Mouse (Mus musculus) forebrain, postnatal 0 days (tissue): ENCODE results near the gene Frmd4b. TPM values are rescaled to one million over a fixed set of nuclear protein-coding genes. Genes with fewer than 3 reads are reported as not detected.
"Not testable (repeated sequence)": the region's sequence is repeated elsewhere in the genome, so short reads cannot be mapped to it uniquely, and the experiment has no call there.

Source experiments
- ATAC-seq: fragments of 200-750 bp; cut with Nextera tagmentation; 2 replicates; pipeline ENCODE4 v1.8.0; 2017; ENCODE audit warnings: mild to moderate bottlenecking, moderate library complexity
- DNase-seq: peaks from one replicate; pipeline ENCODE4 v3.0.0-alpha.2; 2015
- H3K27ac ChIP-seq: fragments of 300-500 bp; sonication (generic); 2 replicates; pipeline ENCODE4 v1.5.1; 2014; ENCODE audit warnings: low read depth, mild to moderate bottlenecking, antibody characterized with exemption, low read length, moderate library complexity, mixed read lengths
- H3K27me3 ChIP-seq: fragments of 300-500 bp; sonication (generic); 2 replicates; pipeline ENCODE4 v1.6.1; 2014; ENCODE audit warnings: mild to moderate bottlenecking, low read length, mixed read lengths; ENCODE audit not compliant: insufficient read depth
- H3K36me3 ChIP-seq: fragments of 300-500 bp; sonication (generic); 2 replicates; pipeline ENCODE4 v1.6.1; 2014; ENCODE audit warnings: mild to moderate bottlenecking, moderate library complexity; ENCODE audit not compliant: insufficient read depth
- H3K4me1 ChIP-seq: fragments of 300-500 bp; sonication (generic); 2 replicates; pipeline ENCODE4 v1.6.1; 2014; ENCODE audit warnings: antibody characterized with exemption; ENCODE audit not compliant: insufficient read depth
- H3K4me2 ChIP-seq: fragments of 300-500 bp; sonication (generic); 2 replicates; pipeline ENCODE4 v1.6.1; 2014; ENCODE audit warnings: low read depth, mild to moderate bottlenecking, moderate library complexity
- H3K4me3 ChIP-seq: fragments of 300-500 bp; sonication (generic); 2 replicates; pipeline ENCODE4 v1.5.1; 2014; ENCODE audit warnings: low read depth, low read length, mixed read lengths
- H3K9ac ChIP-seq: fragments of 300-500 bp; sonication (generic); 2 replicates; pipeline ENCODE4 v1.6.1; 2014; ENCODE audit warnings: mild to moderate bottlenecking
- H3K9me3 ChIP-seq: fragments of 300-500 bp; sonication (generic); 2 replicates; pipeline ENCODE4 v1.6.1; 2016; ENCODE audit warnings: low read length
- CTCF ChIP-seq: sonication (generic); IDR thresholded peaks from 2 replicates; pipeline ENCODE4 v1.5.1; 2016; ENCODE audit warnings: antibody characterized with exemption, control low read depth, low read depth
- WGBS: fragments of 180-500 bp; shearing (Covaris S2); extraction: QIAGEN DNeasy Blood & Tissue Kit; methylation state at CpG from one replicate; pipeline ENCODE4 v1.1.7; 2014; 5-methylcytosine and 5-hydroxymethylcytosine counted together
- polyA plus RNA-seq: library from polyadenylated mRNA; unstranded; fragments of >200 nt; fragmentation: Nextera tagmentation; extraction: Ambion mirVana; gene quantifications from 2 replicates; pipeline ENCODE4 v1.2.1, GENCODE M21; 2015
- total RNA-seq: library from RNA; depleted of rRNA; stranded (reverse); fragments of >200 nt; gene quantifications from 2 replicates; pipeline ENCODE4 v1.2.3, GENCODE M21; 2014

The Frmd4b gene
- total and polyA plus RNA-seq, 2 experiments from 2014 or later, result 17.0 to 43.7 TPM

- no peaks in the 10 kb centered on the region for H3K9me3 ChIP-seq
- DNase-seq (no peak), ATAC-seq (no peak)
- 88% methylated on average over 6 of the region's 6 CpGs for WGBS
- H3K4me1 ChIP-seq, result no peaks in the 10 kb centered on the region
- H3K36me3 ChIP-seq, result no peaks in the 10 kb centered on the region
- no peak for TF ChIP-seq CTCF
- H3K27ac ChIP-seq, result no peak overlapping the region
- H3K27me3 ChIP-seq, result no peaks in the 10 kb centered on the region
- H3K4me3 ChIP-seq, result no peak overlapping the region
- no peak overlapping the region for H3K9ac ChIP-seq
- no peak overlapping the region for H3K4me2 ChIP-seq
These were observed 230.0 kb downstream of the Frmd4b start for GRCm38 (mm10) chr6:97387388-97387787.

- Histone ChIP-seq H3K4me2 (no peak overlapping the region), H3K4me1 (no peaks in the 10 kb centered on the region), H3K4me3 (no peak overlapping the region), H3K9me3 (no peaks in the 10 kb centered on the region), H3K27ac (no peak overlapping the region), H3K27me3 (no peaks in the 10 kb centered on the region), H3K9ac (no peak overlapping the region), H3K36me3 (no peaks in the 10 kb centered on the region)
- ATAC-seq (no peak), DNase-seq (no peak)
- no peak for TF ChIP-seq CTCF
- WGBS, result 84% methylated on average over 5 of the region's 5 CpGs
These were observed 232.4 kb downstream of the Frmd4b start for GRCm38 (mm10) chr6:97384918-97385317.

GRCm38 (mm10) chr6:97381275-97381674 is 236.1 kb downstream of the Frmd4b start:
- no peaks in the 10 kb centered on the region for H3K4me1 ChIP-seq
- no peak overlapping the region for H3K9ac ChIP-seq
- no peak for ATAC-seq
- H3K27ac ChIP-seq, result no peak overlapping the region
- no peak for DNase-seq
- H3K36me3 ChIP-seq, result no peaks in the 10 kb centered on the region
- no peaks in the 10 kb centered on the region for H3K27me3 ChIP-seq
- H3K4me3 ChIP-seq, result no peak overlapping the region
- no peak overlapping the region for H3K4me2 ChIP-seq
- H3K9me3 ChIP-seq, result no peaks in the 10 kb centered on the region
- TF ChIP-seq CTCF, result no peak
- WGBS, result 55% methylated on average over 4 of the region's 4 CpGs

GRCm38 (mm10) chr6:97370947-97371346 is 246.4 kb downstream of the Frmd4b start:
- WGBS, result 30% methylated on average over 2 of the region's 2 CpGs
- H3K4me3 ChIP-seq, result no peak overlapping the region
- TF ChIP-seq CTCF, result no peak
- no peaks in the 10 kb centered on the region for H3K27me3 ChIP-seq
- no peaks in the 10 kb centered on the region for H3K36me3 ChIP-seq
- no peak for ATAC-seq
- H3K4me2 ChIP-seq, result no peak overlapping the region
- H3K4me1 ChIP-seq, result no peaks in the 10 kb centered on the region
- no peak for DNase-seq
- H3K9ac ChIP-seq, result no peak overlapping the region
- no peaks in the 10 kb centered on the region for H3K9me3 ChIP-seq
- no peak overlapping the region for H3K27ac ChIP-seq

GRCm38 (mm10) chr6:97370460-97370859 is 246.9 kb downstream of the Frmd4b start:
- no peak for TF ChIP-seq CTCF
- WGBS, result 68% methylated on average over 1 of the region's 1 CpGs

GRCm38 (mm10) chr6:97363846-97364245 is 253.5 kb downstream of the Frmd4b start:
- Histone ChIP-seq H3K4me2 (no peak overlapping the region), H3K36me3 (0 out of 2 replicates have a peak, but pooled peaks cover 4% of the 10 kb centered on the region), H3K4me1 (no peaks in the 10 kb centered on the region), H3K9me3 (no peaks in the 10 kb centered on the region), H3K4me3 (no peak overlapping the region), H3K27me3 (no peaks in the 10 kb centered on the region), H3K27ac (no peak overlapping the region), H3K9ac (no peak overlapping the region)
- no peak for TF ChIP-seq CTCF
- DNase-seq, result no peak
- no peak for ATAC-seq
- WGBS, result 86% methylated on average over 2 of the region's 2 CpGs

More at GRCm38 (mm10) chr6:97370460-97370859, 246.9 kb downstream of the Frmd4b start:
- no peak overlapping the region for H3K4me3 ChIP-seq
- no peaks in the 10 kb centered on the region for H3K27me3 ChIP-seq
- H3K4me2 ChIP-seq, result no peak overlapping the region
- H3K9ac ChIP-seq, result no peak overlapping the region
- H3K9me3 ChIP-seq, result no peaks in the 10 kb centered on the region
- no peak for DNase-seq
- no peaks in the 10 kb centered on the region for H3K36me3 ChIP-seq
- H3K27ac ChIP-seq, result no peak overlapping the region
- ATAC-seq, result no peak
- no peaks in the 10 kb centered on the region for H3K4me1 ChIP-seq

- not testable (repeated sequence) for H3K9me3 ChIP-seq, H3K4me3 ChIP-seq, H3K9ac ChIP-seq, H3K4me2 ChIP-seq, DNase-seq, H3K27me3 ChIP-seq, H3K36me3 ChIP-seq, ATAC-seq, H3K27ac ChIP-seq, H3K4me1 ChIP-seq
- WGBS, result 77% methylated on average over 2 of the region's 4 CpGs
These were observed 259.7 kb downstream of the Frmd4b start for GRCm38 (mm10) chr6:97357606-97358005.

- no peak for TF ChIP-seq CTCF
- DNase-seq (no peak), ATAC-seq (no peak)
- Histone ChIP-seq H3K27ac (no peak overlapping the region), H3K4me3 (no peak overlapping the region), H3K9ac (no peak overlapping the region), H3K9me3 (no peaks in the 10 kb centered on the region), H3K4me2 (no peak overlapping the region), H3K4me1 (no peaks in the 10 kb centered on the region), H3K27me3 (no peaks in the 10 kb centered on the region), H3K36me3 (0 out of 2 replicates have a peak, but pooled peaks cover 3% of the 10 kb centered on the region)
- WGBS, result 67% methylated on average over 7 of the region's 7 CpGs
These were observed 260.7 kb downstream of the Frmd4b start for GRCm38 (mm10) chr6:97356612-97357011.
